Mouse (Mus musculus) neural tube, embryonic 15.5 days (tissue): ENCODE data around the gene Wnt8b. TPM values are rescaled to one million over a fixed set of nuclear protein-coding genes. Genes with fewer than 3 reads are reported as not detected.

Experiments
- ATAC-seq: fragments of 200-750 bp; cut with Nextera tagmentation; 2 replicates; pipeline ENCODE4 v1.8.0; 2017; ENCODE audit warnings: mild to moderate bottlenecking, moderate TSS enrichment, moderate library complexity; ENCODE audit not compliant: low FRiP score
- H3K27ac ChIP-seq: fragments of 300-500 bp; sonication (generic); replicated peaks from 2 replicates; pipeline ENCODE4 v1.5.1; 2015; ENCODE audit warnings: mild to moderate bottlenecking, inconsistent platforms
- H3K27me3 ChIP-seq: fragments of 300-500 bp; sonication (generic); replicated peaks from 2 replicates; pipeline ENCODE4 v1.6.1; 2015; ENCODE audit warnings: inconsistent platforms
- H3K36me3 ChIP-seq: fragments of 300-500 bp; sonication (generic); 2 replicates; pipeline ENCODE4 v1.6.1; 2015; ENCODE audit warnings: inconsistent platforms
- H3K4me1 ChIP-seq: fragments of 300-500 bp; sonication (generic); 2 replicates; pipeline ENCODE4 v1.6.1; 2015; ENCODE audit warnings: inconsistent platforms
- H3K4me2 ChIP-seq: fragments of 300-500 bp; sonication (generic); 2 replicates; pipeline ENCODE4 v1.6.1; 2015; ENCODE audit warnings: inconsistent platforms, mild to moderate bottlenecking, moderate library complexity
- H3K4me3 ChIP-seq: fragments of 300-500 bp; sonication (generic); replicated peaks from 2 replicates; pipeline ENCODE4 v1.5.1; 2015; ENCODE audit warnings: mild to moderate bottlenecking, inconsistent platforms
- H3K9ac ChIP-seq: fragments of 300-500 bp; sonication (generic); replicated peaks from 2 replicates; pipeline ENCODE4 v1.6.1; 2015; ENCODE audit warnings: mild to moderate bottlenecking, inconsistent platforms
- H3K9me3 ChIP-seq: fragments of 300-500 bp; sonication (generic); replicated peaks from 2 replicates; pipeline ENCODE4 v1.6.1; 2016; ENCODE audit warnings: inconsistent platforms
- WGBS: fragments of 180-500 bp; shearing (Covaris S2); methylation state at CpG from one replicate; pipeline ENCODE4 v1.1.7; 2015; ENCODE audit warnings: mixed read lengths; 5-methylcytosine and 5-hydroxymethylcytosine counted together
- polyA plus RNA-seq: library from polyadenylated mRNA; unstranded; fragments of >200 nt; fragmentation: Nextera tagmentation; extraction: Ambion mirVana; gene quantifications from 2 replicates; pipeline ENCODE4 v1.2.1, GENCODE M21; 2015

Wnt8b gene
- polyA plus RNA-seq, 1 experiment from 2014 or later = 0.05 TPM

DNA sequence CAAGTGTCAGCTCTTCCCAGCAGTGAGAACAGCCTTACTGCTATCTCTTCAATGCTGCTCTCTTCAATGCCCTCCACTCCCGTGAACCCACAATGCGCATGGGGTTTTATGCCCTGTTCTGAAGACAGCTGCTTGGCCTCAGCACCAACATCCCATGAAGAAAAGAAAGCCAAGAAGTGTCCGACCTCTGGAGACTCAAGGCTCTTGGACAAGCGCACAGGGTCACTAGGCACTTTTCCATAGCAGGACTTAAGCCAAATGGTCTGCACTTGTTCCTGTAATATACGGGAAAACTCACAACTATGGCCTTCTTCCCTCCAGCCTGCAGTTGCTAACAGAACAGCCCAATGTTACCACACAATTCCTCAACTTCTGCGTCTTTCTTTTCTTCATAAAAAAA is 18.0 kb upstream of the Wnt8b start:
- Histone ChIP-seq H3K36me3 (no peaks in the 10 kb centered on the region), H3K27me3 (0 out of 2 replicates have a peak, but pooled peaks cover 3% of the 10 kb centered on the region), H3K27ac (no peak overlapping the region), H3K9ac (no peak overlapping the region), H3K4me2 (no peak overlapping the region), H3K4me1 (no peaks in the 10 kb centered on the region), H3K9me3 (no peaks in the 10 kb centered on the region), H3K4me3 (no peak overlapping the region)
- no peak for ATAC-seq
- 84% methylated on average over 6 of the region's 6 CpGs for WGBS

DNA sequence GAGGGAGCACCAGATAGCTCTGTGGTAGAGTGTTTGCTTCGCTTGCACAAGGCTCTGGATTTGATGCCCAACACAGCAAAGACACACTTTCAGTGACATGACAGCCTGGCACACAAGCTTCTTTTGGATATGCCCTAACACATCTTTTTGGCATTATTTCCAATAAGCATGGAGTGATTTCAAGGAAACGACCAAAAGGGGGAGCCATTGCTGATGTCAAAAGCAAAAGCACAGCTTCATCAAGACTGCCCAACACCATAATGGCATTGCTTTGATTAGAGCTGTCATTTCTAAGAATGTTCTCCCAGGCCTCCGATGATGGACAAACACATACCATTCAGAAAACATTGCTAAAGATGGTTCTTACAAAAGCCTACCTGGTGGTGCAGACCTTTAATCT is 16.7 kb upstream of the Wnt8b start:
- H3K27me3 ChIP-seq = 0 out of 2 replicates have a peak, but pooled peaks cover 3% of the 10 kb centered on the region
- no peak overlapping the region for H3K9ac ChIP-seq
- H3K36me3 ChIP-seq = no peaks in the 10 kb centered on the region
- H3K27ac ChIP-seq = no peak overlapping the region
- no peak overlapping the region for H3K4me3 ChIP-seq
- no peak for ATAC-seq
- 48% methylated on average over 3 of the region's 3 CpGs for WGBS
- H3K4me2 ChIP-seq = no peak overlapping the region
- no peaks in the 10 kb centered on the region for H3K4me1 ChIP-seq
- H3K9me3 ChIP-seq = no peaks in the 10 kb centered on the region

DNA sequence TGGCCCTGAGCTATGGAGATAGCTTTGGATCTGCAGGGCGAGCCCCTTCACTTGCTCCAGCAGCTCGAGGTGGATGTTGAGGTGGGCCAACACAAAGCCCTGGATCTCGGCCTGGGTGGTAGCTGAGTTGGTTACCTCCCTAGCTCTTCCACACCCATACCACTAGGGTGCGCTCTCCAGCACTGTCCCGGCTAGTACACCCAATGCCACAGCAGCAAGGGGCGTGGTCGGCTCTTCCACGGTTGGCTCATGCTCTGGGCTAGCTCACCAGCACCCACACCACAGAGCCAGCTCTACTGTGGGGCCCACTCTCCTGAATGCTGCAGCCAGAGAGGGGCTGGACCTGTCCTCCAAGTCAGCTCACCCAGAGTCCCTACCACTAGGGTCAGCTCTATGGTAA is 6.0 kb upstream of the Wnt8b start:
- ATAC-seq = no peak
- Histone ChIP-seq H3K9ac (no peak overlapping the region), H3K4me2 (no peak overlapping the region), H3K4me3 (no peak overlapping the region), H3K4me1 (no peaks in the 10 kb centered on the region), H3K27ac (no peak overlapping the region), H3K9me3 (no peaks in the 10 kb centered on the region), H3K27me3 (peaks cover 3% of the 10 kb centered on the region; the same call in 1 of the 2 replicates), H3K36me3 (no peaks in the 10 kb centered on the region)
- WGBS = 13% methylated on average over 8 of the region's 8 CpGs

GRCm38 (mm10) chr19:44496511-44496910 is 3.2 kb downstream of the Wnt8b start:
- no peak for ATAC-seq
- Histone ChIP-seq H3K27me3 (peaks cover 26% of the 10 kb centered on the region), H3K9me3 (no peaks in the 10 kb centered on the region), H3K4me1 (no peaks in the 10 kb centered on the region), H3K4me2 (no peak overlapping the region), H3K36me3 (no peaks in the 10 kb centered on the region), H3K27ac (no peak overlapping the region), H3K9ac (no peak overlapping the region), H3K4me3 (no peak overlapping the region)
- WGBS = 55% methylated on average over 8 of the region's 8 CpGs

DNA sequence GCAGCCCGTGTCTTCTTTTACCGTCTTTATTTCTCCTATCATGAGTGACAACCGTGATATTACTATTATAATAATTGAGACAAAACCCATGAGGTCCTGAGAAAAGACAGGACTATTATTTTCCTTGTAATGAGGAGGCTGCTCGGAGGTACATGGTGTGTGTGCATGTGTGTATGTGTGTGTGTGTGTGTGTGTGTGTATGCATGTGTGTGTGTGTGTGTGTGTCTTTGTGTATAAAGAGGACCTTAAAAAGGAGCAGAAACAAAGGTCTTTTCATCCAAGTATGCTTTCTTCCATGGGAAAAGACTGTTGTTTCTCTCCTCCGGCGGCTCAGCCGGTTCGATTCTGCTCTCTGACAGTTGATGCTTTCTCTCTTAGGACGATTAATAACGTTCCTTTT is 3.7 kb downstream of the Wnt8b start:
- Histone ChIP-seq H3K36me3 (no peaks in the 10 kb centered on the region), H3K4me1 (no peaks in the 10 kb centered on the region), H3K9me3 (no peaks in the 10 kb centered on the region), H3K9ac (no peak overlapping the region), H3K4me2 (no peak overlapping the region), H3K27ac (no peak overlapping the region), H3K27me3 (peaks cover 26% of the 10 kb centered on the region), H3K4me3 (no peak overlapping the region)
- 24% methylated on average over 10 of the region's 10 CpGs for WGBS
- no peak for ATAC-seq

- WGBS = 58% methylated on average over 6 of the region's 6 CpGs
- H3K4me2 ChIP-seq = no peak overlapping the region
- no peaks in the 10 kb centered on the region for H3K4me1 ChIP-seq
- H3K4me3 ChIP-seq = no peak overlapping the region
- H3K36me3 ChIP-seq = no peaks in the 10 kb centered on the region
- ATAC-seq = no peak
- no peak overlapping the region for H3K27ac ChIP-seq
- no peaks in the 10 kb centered on the region for H3K9me3 ChIP-seq
- H3K9ac ChIP-seq = no peak overlapping the region
- H3K27me3 ChIP-seq = peaks cover 13% of the 10 kb centered on the region
These were observed 5.7 kb downstream of the Wnt8b start for GRCm38 (mm10) chr19:44498936-44499335.

GRCm38 (mm10) chr19:44500240-44500639 is 7.0 kb downstream of the Wnt8b start:
- no peak overlapping the region for H3K4me2 ChIP-seq
- H3K9ac ChIP-seq = no peak overlapping the region
- WGBS = 30% methylated on average over 5 of the region's 5 CpGs
- ATAC-seq = no peak
- no peak overlapping the region for H3K4me3 ChIP-seq
- H3K4me1 ChIP-seq = no peaks in the 10 kb centered on the region
- H3K27me3 ChIP-seq = peaks cover 18% of the 10 kb centered on the region; the same call in 1 of the 2 replicates
- H3K27ac ChIP-seq = no peak overlapping the region
- H3K36me3 ChIP-seq = no peaks in the 10 kb centered on the region
- no peaks in the 10 kb centered on the region for H3K9me3 ChIP-seq

- ATAC-seq = no peak
- 85% methylated on average over 6 of the region's 6 CpGs for WGBS
- Histone ChIP-seq H3K4me3 (no peak overlapping the region), H3K9me3 (no peaks in the 10 kb centered on the region), H3K27ac (no peak overlapping the region), H3K27me3 (peaks cover 24% of the 10 kb centered on the region; the same call in 1 of the 2 replicates), H3K4me1 (no peaks in the 10 kb centered on the region), H3K36me3 (no peaks in the 10 kb centered on the region), H3K4me2 (no peak overlapping the region), H3K9ac (no peak overlapping the region)
These were observed 8.7 kb downstream of the Wnt8b start for GRCm38 (mm10) chr19:44501925-44502324.

GRCm38 (mm10) chr19:44502741-44503140 is 9.5 kb downstream of the Wnt8b start:
- ATAC-seq = no peak
- WGBS = 81% methylated on average over 4 of the region's 4 CpGs
- no peaks in the 10 kb centered on the region for H3K36me3 ChIP-seq

GRCm38 (mm10) chr19:44510534-44511175 is 17.4 kb downstream of the Wnt8b start:
- WGBS = 3% methylated on average over 12 of the region's 12 CpGs
- Histone ChIP-seq H3K4me1 (peaks cover 42% of the 10 kb centered on the region), H3K9me3 (no peaks in the 10 kb centered on the region)

More at GRCm38 (mm10) chr19:44502741-44503140, 9.5 kb downstream of the Wnt8b start:
- H3K27ac ChIP-seq = no peak overlapping the region
- no peaks in the 10 kb centered on the region for H3K4me1 ChIP-seq
- H3K4me2 ChIP-seq = no peak overlapping the region
- H3K9ac ChIP-seq = no peak overlapping the region
- H3K27me3 ChIP-seq = peaks cover 24% of the 10 kb centered on the region; the same call in 1 of the 2 replicates
- no peaks in the 10 kb centered on the region for H3K9me3 ChIP-seq
- no peak overlapping the region for H3K4me3 ChIP-seq

GRCm38 (mm10) chr19:44511451-44512231 is 18.4 kb downstream of the Wnt8b start:
- under 1% methylated on average over 64 of the region's 66 CpGs for WGBS
- Histone ChIP-seq H3K9me3 (no peaks in the 10 kb centered on the region), H3K27ac (no peak overlapping the region), H3K4me1 (peaks cover 44% of the 10 kb centered on the region), H3K4me3 (peak overlapping the region; percentile 54), H3K4me2 (peak overlapping the region; percentile 100), H3K27me3 (peaks cover 73% of the 10 kb centered on the region), H3K9ac (peak overlapping the region; percentile 48), H3K36me3 (no peaks in the 10 kb centered on the region)
- peak; percentile 69; the same call in 1 of the 2 replicates for ATAC-seq

More at GRCm38 (mm10) chr19:44510534-44511175, 17.4 kb downstream of the Wnt8b start:
- Histone ChIP-seq H3K27ac (no peak overlapping the region), H3K27me3 (peaks cover 71% of the 10 kb centered on the region), H3K36me3 (no peaks in the 10 kb centered on the region), H3K4me3 (peak overlapping the region; percentile 54), H3K9ac (peak overlapping the region; percentile 48; the same call in 1 of the 2 replicates), H3K4me2 (peak overlapping the region; percentile 100)
- no peak for ATAC-seq

DNA sequence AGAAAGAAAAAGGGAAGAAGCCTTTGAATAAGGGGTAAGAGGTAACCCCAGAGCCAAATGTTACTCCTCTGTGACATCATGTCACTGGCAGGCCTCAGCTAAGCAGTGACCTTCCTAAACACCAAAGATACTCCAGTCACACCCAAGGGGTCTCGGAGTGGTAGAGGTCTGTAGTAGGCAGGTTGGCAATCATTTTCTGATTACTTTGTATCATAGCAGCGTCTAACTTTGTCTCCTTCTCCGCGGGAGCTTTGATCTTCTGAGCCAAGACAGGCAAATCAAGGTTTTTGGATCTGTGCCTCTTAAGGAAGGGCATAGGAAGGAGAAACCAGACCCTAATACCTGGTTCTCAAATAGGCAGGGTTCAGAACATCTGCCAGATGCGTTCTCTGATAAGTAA is 19.3 kb downstream of the Wnt8b start:
- no peak overlapping the region for H3K4me2 ChIP-seq
- no peak overlapping the region for H3K9ac ChIP-seq
- H3K4me1 ChIP-seq = peaks cover 44% of the 10 kb centered on the region
- H3K27ac ChIP-seq = no peak overlapping the region
- H3K36me3 ChIP-seq = no peaks in the 10 kb centered on the region
- H3K4me3 ChIP-seq = no peak overlapping the region
- ATAC-seq = no peak
- peaks cover 70% of the 10 kb centered on the region for H3K27me3 ChIP-seq
- no peaks in the 10 kb centered on the region for H3K9me3 ChIP-seq
- 33% methylated on average over 5 of the region's 5 CpGs for WGBS
